Mouse (Mus musculus) lung, embryonic 14.5 days (tissue): ENCODE measurements around the gene Sfxn3. TPM values are rescaled to one million over a fixed set of nuclear protein-coding genes. Genes with fewer than 3 reads are reported as not detected.
A peak's percentile ranks its signal among the peaks of the same experiment; 100 is the strongest.

ENCODE experiments used
- ATAC-seq: fragments of 200-750 bp; cut with Nextera tagmentation; 2 replicates; pipeline ENCODE4 v1.8.0; 2017; ENCODE audit warnings: mild to moderate bottlenecking, moderate TSS enrichment, moderate library complexity; ENCODE audit not compliant: insufficient read depth
- DNase-seq: peaks from one replicate; pipeline ENCODE4 v3.0.0-alpha.2; 2015
- H3K27ac ChIP-seq: fragments of 300-500 bp; sonication (generic); 2 replicates; pipeline ENCODE4 v1.5.1; 2014; ENCODE audit warnings: low read depth, mild to moderate bottlenecking, moderate library complexity
- H3K27me3 ChIP-seq: fragments of 300-500 bp; sonication (generic); 2 replicates; pipeline ENCODE4 v1.6.1; 2014; ENCODE audit warnings: low read length, control low read depth; ENCODE audit not compliant: insufficient read depth
- H3K36me3 ChIP-seq: fragments of 300-500 bp; sonication (generic); 2 replicates; pipeline ENCODE4 v1.6.1; 2014; ENCODE audit warnings: control low read depth; ENCODE audit not compliant: insufficient read depth
- H3K4me1 ChIP-seq: fragments of 300-500 bp; sonication (generic); 2 replicates; pipeline ENCODE4 v1.6.1; 2014; ENCODE audit warnings: antibody characterized with exemption, control low read depth; ENCODE audit not compliant: insufficient read depth
- H3K4me2 ChIP-seq: fragments of 300-500 bp; sonication (generic); 2 replicates; pipeline ENCODE4 v1.6.1; 2014; ENCODE audit warnings: mild to moderate bottlenecking
- H3K4me3 ChIP-seq: fragments of 300-500 bp; sonication (generic); 2 replicates; pipeline ENCODE4 v1.5.1; 2014; ENCODE audit warnings: low read depth, low read length
- H3K9ac ChIP-seq: fragments of 300-500 bp; sonication (generic); 2 replicates; pipeline ENCODE4 v1.6.1; 2014
- H3K9me3 ChIP-seq: fragments of 300-500 bp; sonication (generic); 2 replicates; pipeline ENCODE4 v1.6.1; 2016; ENCODE audit warnings: low read depth, low read length, control low read depth
- CTCF ChIP-seq: IDR thresholded peaks from 2 replicates; pipeline ENCODE4 v1.5.1; 2016; ENCODE audit warnings: antibody characterized with exemption, low read depth
- WGBS: fragments of 180-500 bp; shearing (Covaris S2); extraction: QIAGEN DNeasy Blood & Tissue Kit; methylation state at CpG from one replicate; pipeline ENCODE4 v1.1.7; 2014; 5-methylcytosine and 5-hydroxymethylcytosine counted together
- polyA plus RNA-seq: library from polyadenylated mRNA; unstranded; fragments of >200 nt; fragmentation: Nextera tagmentation; extraction: Ambion mirVana; gene quantifications from 2 replicates; pipeline ENCODE4 v1.2.1, GENCODE M21; 2014

Sfxn3 gene
- polyA plus RNA-seq, 1 experiment from 2014 or later = 18.3 TPM

GRCm38 (mm10) chr19:45048644-45049365, 1.5 kb downstream of the Sfxn3 start:
- Histone ChIP-seq H3K9ac (peak overlapping the region; percentile 58), H3K9me3 (no peaks in the 10 kb centered on the region), H3K4me3 (peak overlapping the region; percentile 41), H3K36me3 (peaks cover 24% of the 10 kb centered on the region; the same call in 1 of the 2 replicates), H3K4me1 (0 out of 2 replicates have a peak, but pooled peaks cover 7% of the 10 kb centered on the region), H3K4me2 (peak overlapping the region; percentile 91), H3K27ac (peak overlapping the region; percentile 92), H3K27me3 (peaks cover 24% of the 10 kb centered on the region)
- DNase-seq = no peak
- 77% methylated on average over 12 of the region's 12 CpGs for WGBS
- ATAC-seq = no peak
- TF ChIP-seq CTCF = no peak

GRCm38 (mm10) chr19:45049523-45049922, 2.2 kb downstream of the Sfxn3 start:
- TF ChIP-seq CTCF = no peak
- Histone ChIP-seq H3K4me2 (no peak overlapping the region), H3K4me1 (0 out of 2 replicates have a peak, but pooled peaks cover 7% of the 10 kb centered on the region), H3K9ac (no peak overlapping the region), H3K27ac (no peak overlapping the region), H3K4me3 (no peak overlapping the region), H3K27me3 (peaks cover 18% of the 10 kb centered on the region), H3K36me3 (peaks cover 30% of the 10 kb centered on the region; the same call in 1 of the 2 replicates), H3K9me3 (no peaks in the 10 kb centered on the region)
- ATAC-seq (no peak), DNase-seq (no peak)
- 66% methylated on average over 9 of the region's 9 CpGs for WGBS

- Histone ChIP-seq H3K27me3 (no peaks in the 10 kb centered on the region), H3K9ac (no peak overlapping the region), H3K27ac (no peak overlapping the region), H3K36me3 (peaks cover 33% of the 10 kb centered on the region; the same call in 1 of the 2 replicates), H3K4me3 (no peak overlapping the region), H3K4me2 (no peak overlapping the region), H3K9me3 (no peaks in the 10 kb centered on the region), H3K4me1 (peaks cover 12% of the 10 kb centered on the region)
- 87% methylated on average over 8 of the region's 8 CpGs for WGBS
- no peak for ATAC-seq
- TF ChIP-seq CTCF = no peak
- DNase-seq = no peak
Observed at GRCm38 (mm10) chr19:45053451-45053850, 6.1 kb downstream of the Sfxn3 start.

- no peak for ATAC-seq
- TF ChIP-seq CTCF = no peak
Observed at GRCm38 (mm10) chr19:45054892-45055690, 7.8 kb downstream of the Sfxn3 start.

GRCm38 (mm10) chr19:45056364-45056763, 9.1 kb downstream of the Sfxn3 start:
- no peak overlapping the region for H3K27ac ChIP-seq
- 32% methylated on average over 4 of the region's 4 CpGs for WGBS
- DNase-seq = peak; percentile 83
- H3K9ac ChIP-seq = no peak overlapping the region; the same call in 1 of the 2 replicates
- H3K36me3 ChIP-seq = peaks cover 27% of the 10 kb centered on the region; the same call in 1 of the 2 replicates
- H3K4me1 ChIP-seq = peaks cover 12% of the 10 kb centered on the region
- ATAC-seq = peak; percentile 12; the same call in 1 of the 2 replicates
- H3K4me3 ChIP-seq = no peak overlapping the region
- peak; percentile 73 for TF ChIP-seq CTCF
- no peak overlapping the region; the same call in 1 of the 2 replicates for H3K4me2 ChIP-seq
- H3K9me3 ChIP-seq = no peaks in the 10 kb centered on the region
- H3K27me3 ChIP-seq = no peaks in the 10 kb centered on the region

More at GRCm38 (mm10) chr19:45054892-45055690, 7.8 kb downstream of the Sfxn3 start:
- Histone ChIP-seq H3K36me3 (peaks cover 32% of the 10 kb centered on the region; the same call in 1 of the 2 replicates), H3K27me3 (no peaks in the 10 kb centered on the region), H3K27ac (no peak overlapping the region), H3K4me2 (no peak overlapping the region), H3K4me1 (peaks cover 12% of the 10 kb centered on the region), H3K9me3 (no peaks in the 10 kb centered on the region), H3K4me3 (no peak overlapping the region), H3K9ac (no peak overlapping the region)
- no peak for DNase-seq
- WGBS = 81% methylated on average over 6 of the region's 6 CpGs

GRCm38 (mm10) chr19:45056908-45057698, 9.8 kb downstream of the Sfxn3 start:
- peaks cover 21% of the 10 kb centered on the region; the same call in 1 of the 2 replicates for H3K36me3 ChIP-seq
- ATAC-seq = no peak
- H3K4me1 ChIP-seq = peaks cover 12% of the 10 kb centered on the region
- no peaks in the 10 kb centered on the region for H3K27me3 ChIP-seq
- peak overlapping the region; percentile 96 for H3K27ac ChIP-seq
- H3K4me3 ChIP-seq = peak overlapping the region; percentile 56
- H3K9ac ChIP-seq = peak overlapping the region; percentile 78
- H3K4me2 ChIP-seq = peak overlapping the region; percentile 83
- WGBS = 71% methylated on average over 7 of the region's 7 CpGs
- no peak for DNase-seq
- no peaks in the 10 kb centered on the region for H3K9me3 ChIP-seq
- TF ChIP-seq CTCF = no peak
